Mouse (Mus musculus) heart, adult 2 months (tissue): Measurements from ENCODE around the gene Mrpl21. TPM values are rescaled to one million over a fixed set of nuclear protein-coding genes. Genes with fewer than 3 reads are reported as not detected.

ENCODE experiments used
- DNase-seq, 2 experiments: peaks; one replicate each; pipeline ENCODE4 v3.0.0; 2021
- H3K27ac ChIP-seq: fragments of 200-600 bp; 2 replicates; pipeline ENCODE4 v1.8.1; 2022
- H3K27me3 ChIP-seq: fragments of 200-500 bp; 2 replicates; pipeline ENCODE4 v1.6.1; 2012; ENCODE audit warnings: mild to moderate bottlenecking, low read length, inconsistent platforms, mixed read lengths; ENCODE audit not compliant: control insufficient read depth, insufficient read depth
- H3K36me3 ChIP-seq: fragments of 200-500 bp; 2 replicates; pipeline ENCODE4 v1.6.1; 2012; ENCODE audit warnings: low read length, inconsistent platforms; ENCODE audit not compliant: control insufficient read depth, insufficient read depth
- H3K4me1 ChIP-seq: fragments of 200-500 bp; 2 replicates; pipeline ENCODE4 v1.6.1; 2011; ENCODE audit warnings: low read length; ENCODE audit not compliant: control insufficient read depth, insufficient read depth
- H3K4me3 ChIP-seq: fragments of 200-600 bp; 2 replicates; pipeline ENCODE4 v1.8.1; 2022
- H3K79me2 ChIP-seq: fragments of 200-500 bp; replicated peaks from 2 replicates; pipeline ENCODE4 v1.6.1; 2012; ENCODE audit warnings: mild to moderate bottlenecking, inconsistent platforms, low read length, moderate library complexity, mixed read lengths; ENCODE audit not compliant: control insufficient read depth, insufficient read depth
- H3K9ac ChIP-seq: fragments of 200-500 bp; 2 replicates; pipeline ENCODE4 v1.6.1; 2012; ENCODE audit warnings: low read depth, mild to moderate bottlenecking, control low read depth, inconsistent platforms, low read length, mixed read lengths
- CTCF ChIP-seq: fragments of 200-600 bp; IDR thresholded peaks from 2 replicates; pipeline ENCODE4 v1.8.1; 2022; ENCODE audit warnings: antibody characterized with exemption, mild to moderate bottlenecking, moderate library complexity
- EP300 ChIP-seq: fragments of 200-500 bp; IDR thresholded peaks from 2 replicates; pipeline ENCODE4 v1.6.1; 2011; ENCODE audit warnings: low read depth, low read length, control low read depth; ENCODE audit not compliant: insufficient read depth
- POLR2A ChIP-seq: fragments of 200-500 bp; IDR thresholded peaks from 2 replicates; pipeline ENCODE4 v1.6.1; 2011; ENCODE audit warnings: mild to moderate bottlenecking, low read depth, low read length, control low read depth; ENCODE audit not compliant: insufficient read depth
- WGBS: fragments of 180-500 bp; shearing (Covaris S2); methylation state at CpG from one replicate; pipeline ENCODE4 v1.1.7; 2018; 5-methylcytosine and 5-hydroxymethylcytosine counted together
- intact Hi-C: fragments of 180-260 bp; cut with DNase I; formaldehyde crosslinking; loops from one replicate; pipeline ENCODE4 v1.15.1; 2025
- polyA plus RNA-seq: library from polyadenylated mRNA; depleted of rRNA; stranded (reverse); fragments of >200 nt; gene quantifications from 2 replicates; pipeline ENCODE4 v1.2.3, GENCODE M21; 2012
- total RNA-seq, 2 experiments: library from RNA; stranded (reverse); gene quantifications; 2 replicates each; pipeline ENCODE4 v1.2.3; 2021

Gene Mrpl21
- total and polyA plus RNA-seq, 3 experiments = 76.9 to 90.1 (median 79.4) TPM

GRCm38 (mm10) chr19:3307175-3307949 lies 24.7 kb downstream of the Mrpl21 start:
- H3K4me3 ChIP-seq = no peak overlapping the region
- H3K79me2 ChIP-seq = no peaks in the 10 kb centered on the region
- intact Hi-C loops = no loop called here
- no peaks in the 10 kb centered on the region for H3K4me1 ChIP-seq
- TF ChIP-seq CTCF (no peak), EP300 (no peak), POLR2A (no peak)
- DNase-seq = no peak
- no peaks in the 10 kb centered on the region for H3K27me3 ChIP-seq
- no peak overlapping the region for H3K27ac ChIP-seq
- no peak overlapping the region for H3K9ac ChIP-seq
- 51% methylated on average over 16 of the region's 16 CpGs for WGBS
- H3K36me3 ChIP-seq = no peaks in the 10 kb centered on the region

GRCm38 (mm10) chr19:3319341-3319740 lies 36.6 kb downstream of the Mrpl21 start:
- no peak for TF ChIP-seq CTCF
- TF ChIP-seq POLR2A = no peak
- no peak for TF ChIP-seq EP300
- intact Hi-C loops = no loop called here
- H3K9ac ChIP-seq = no peak overlapping the region
- peaks cover 3% of the 10 kb centered on the region; the same call in 1 of the 2 replicates for H3K4me1 ChIP-seq
- 82% methylated on average over 2 of the region's 2 CpGs for WGBS
- no peak overlapping the region for H3K27ac ChIP-seq
- no peak for DNase-seq
- H3K27me3 ChIP-seq = no peaks in the 10 kb centered on the region
- no peaks in the 10 kb centered on the region for H3K79me2 ChIP-seq
- H3K4me3 ChIP-seq = no peak overlapping the region
- H3K36me3 ChIP-seq = no peaks in the 10 kb centered on the region

DNA sequence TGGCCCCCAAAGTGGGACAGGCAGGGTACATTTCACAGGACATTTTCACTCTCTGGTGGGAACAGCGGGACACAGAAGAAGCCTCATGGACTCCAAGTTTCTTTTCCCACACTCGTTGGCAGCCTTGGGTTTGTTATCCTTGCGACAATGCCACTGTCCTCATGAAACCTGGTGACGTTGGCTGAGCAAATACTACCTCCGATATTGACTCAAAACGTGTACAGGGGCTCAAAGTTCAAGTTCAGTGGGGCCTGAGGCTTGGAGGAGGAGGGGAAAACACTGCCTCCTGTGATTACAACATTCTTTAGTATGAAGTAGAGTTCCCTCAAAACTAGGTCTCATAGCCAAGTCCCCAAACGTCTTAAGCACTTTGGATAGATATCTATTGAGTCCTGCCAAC lies 37.4 kb downstream of the Mrpl21 start:
- no peak overlapping the region for H3K27ac ChIP-seq
- peaks cover 5% of the 10 kb centered on the region; the same call in 1 of the 2 replicates for H3K4me1 ChIP-seq
- intact Hi-C loops = loop anchor here (2.0 to 10.0 kb wide), 3 partner anchors 27 to 447 kb away; partner anchors contain the start of genes Kmt5b and Ppp6r3
- no peak for DNase-seq
- no peak overlapping the region for H3K4me3 ChIP-seq
- H3K36me3 ChIP-seq = no peaks in the 10 kb centered on the region
- H3K9ac ChIP-seq = no peak overlapping the region
- no peaks in the 10 kb centered on the region for H3K79me2 ChIP-seq
- no peak for TF ChIP-seq POLR2A
- TF ChIP-seq CTCF = no peak
- no peak for TF ChIP-seq EP300
- H3K27me3 ChIP-seq = no peaks in the 10 kb centered on the region
- WGBS = 70% methylated on average over 7 of the region's 7 CpGs

DNA sequence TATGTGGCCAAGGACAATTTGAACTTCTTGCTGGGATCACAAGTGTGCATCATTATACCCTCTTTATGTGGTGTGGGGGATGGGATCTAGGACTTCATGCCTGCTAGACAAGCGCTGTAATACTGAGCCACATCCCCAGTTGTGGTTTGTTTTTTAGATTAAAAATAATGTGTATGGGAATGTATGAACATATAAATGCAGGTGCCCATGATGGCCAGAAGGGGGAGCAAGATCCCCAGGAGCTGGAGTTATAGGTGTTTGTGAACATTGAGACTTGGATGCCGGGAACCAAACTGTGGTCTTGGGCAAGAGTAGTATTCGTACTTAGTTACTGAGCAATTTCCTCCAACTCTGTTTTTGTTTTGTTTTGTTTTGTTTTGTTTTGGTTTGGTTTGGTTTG lies 38.1 kb downstream of the Mrpl21 start:
- Histone ChIP-seq H3K79me2 (no peaks in the 10 kb centered on the region), H3K27me3 (no peaks in the 10 kb centered on the region), H3K4me3 (no peak overlapping the region), H3K9ac (no peak overlapping the region), H3K36me3 (no peaks in the 10 kb centered on the region), H3K4me1 (peaks cover 6% of the 10 kb centered on the region; the same call in 1 of the 2 replicates), H3K27ac (no peak overlapping the region)
- no peak for DNase-seq
- 72% methylated on average over 3 of the region's 3 CpGs for WGBS
- intact Hi-C loops = loop anchor here (2.0 to 10.0 kb wide), 3 partner anchors 28 to 446 kb away; partner anchors contain the start of genes Kmt5b and Ppp6r3
- no peak for TF ChIP-seq EP300
- peak; percentile 74 for TF ChIP-seq CTCF

- Histone ChIP-seq H3K4me1 (peaks cover 11% of the 10 kb centered on the region), H3K79me2 (no peaks in the 10 kb centered on the region), H3K27ac (peak overlapping the region; percentile 97), H3K9ac (peak overlapping the region; percentile 5), H3K36me3 (no peaks in the 10 kb centered on the region), H3K27me3 (no peaks in the 10 kb centered on the region), H3K4me3 (peak overlapping the region; percentile 88)
- peak; percentile 81 to 87 for DNase-seq
- 3% methylated on average over 11 of the region's 11 CpGs for whole genome bisulfite sequencing
- TF ChIP-seq CTCF (peak; percentile 39), POLR2A (no peak)
- intact Hi-C loops = loop anchor here (2.0 to 10.0 kb wide), 3 partner anchors 29 to 446 kb away; partner anchors contain the start of genes Kmt5b and Ppp6r3
Measured at GRCm38 (mm10) chr19:3321617-3322016, 38.9 kb downstream of the Mrpl21 start.
